Mouse (Mus musculus) c-Kit-positive CD71-positive TER-119-positive erythroid progenitor cells, embryonic 14.5 days (primary cell): ENCODE results near the gene Fhl2.

ENCODE experiments used
- DNase-seq: peaks from one replicate; pipeline ENCODE4 v3.0.0-alpha.2; 2013; ENCODE audit warnings: low spot score

Fhl2 gene

GRCm38 (mm10) chr1:43192471-43192870 is 4.3 kb downstream of the Fhl2 start:
- DNase-seq: no peak

- no peak for DNase-seq
These were observed 5.7 kb downstream of the Fhl2 start for GRCm38 (mm10) chr1:43191078-43191477.

- peak; percentile 5 for DNase-seq
These were observed 7.9 kb downstream of the Fhl2 start for GRCm38 (mm10) chr1:43188893-43189292.

DNA sequence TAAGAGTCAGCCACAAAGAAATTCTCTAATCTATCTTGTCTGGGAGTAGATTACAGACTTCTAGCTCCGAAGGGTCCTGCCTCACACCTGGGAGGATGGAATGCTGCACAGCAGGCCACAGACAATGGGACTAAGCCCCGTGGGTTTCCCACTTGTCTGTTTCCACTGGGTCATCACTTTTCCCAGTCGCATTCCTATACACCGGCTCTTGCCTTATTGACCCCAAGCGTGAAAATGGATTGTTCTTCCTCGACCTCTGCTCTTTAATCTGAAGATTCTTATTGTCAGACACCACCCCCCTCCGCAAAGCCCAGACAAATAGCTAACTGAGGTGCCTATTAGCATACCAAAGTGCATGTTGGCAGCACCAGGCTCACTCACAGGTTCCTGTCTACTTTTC is 10.4 kb downstream of the Fhl2 start:
- DNase-seq: no peak

- DNase-seq: no peak
These were observed 15.9 kb downstream of the Fhl2 start for GRCm38 (mm10) chr1:43180912-43181311.

DNA sequence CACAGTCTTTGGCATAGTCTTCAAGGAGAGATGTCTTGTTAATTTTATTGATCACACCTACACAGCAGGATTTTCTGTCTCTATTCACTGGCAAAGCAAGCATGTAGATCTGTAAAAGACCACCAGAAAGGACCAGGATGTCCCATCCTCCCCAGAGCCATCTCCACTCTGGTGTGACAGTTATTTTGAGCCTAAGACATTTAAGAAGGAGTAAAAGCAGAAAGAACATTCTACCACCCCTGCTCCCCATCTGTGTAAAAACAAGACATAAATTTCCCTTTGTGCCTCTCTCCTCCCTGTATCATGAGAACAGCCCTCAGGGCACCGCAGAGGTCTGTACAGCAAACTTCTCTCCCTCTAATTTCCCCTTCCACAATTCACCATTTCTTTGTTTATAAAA is 18.0 kb downstream of the Fhl2 start:
- no peak for DNase-seq

DNA sequence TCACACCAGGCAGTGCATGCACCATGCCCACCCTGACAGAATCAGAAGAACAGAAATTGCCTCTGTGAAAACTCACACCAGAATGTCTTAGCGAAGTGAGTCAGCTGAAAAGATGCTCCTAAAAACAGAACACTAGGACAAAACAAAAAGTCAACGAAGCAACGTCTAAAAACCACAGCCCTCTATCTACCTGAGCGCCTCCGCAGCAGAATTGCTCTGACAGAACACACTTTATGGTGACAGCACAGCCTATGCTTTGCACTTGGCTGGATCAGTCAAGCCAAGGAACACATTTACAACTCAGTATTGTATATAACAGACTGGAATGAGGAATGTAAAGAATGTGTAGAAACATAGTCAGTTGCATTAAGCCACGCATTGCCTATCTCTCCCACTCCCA is 18.4 kb downstream of the Fhl2 start:
- no peak for DNase-seq

GRCm38 (mm10) chr1:43173283-43174226 is 23.2 kb downstream of the Fhl2 start:
- no peak for DNase-seq

DNA sequence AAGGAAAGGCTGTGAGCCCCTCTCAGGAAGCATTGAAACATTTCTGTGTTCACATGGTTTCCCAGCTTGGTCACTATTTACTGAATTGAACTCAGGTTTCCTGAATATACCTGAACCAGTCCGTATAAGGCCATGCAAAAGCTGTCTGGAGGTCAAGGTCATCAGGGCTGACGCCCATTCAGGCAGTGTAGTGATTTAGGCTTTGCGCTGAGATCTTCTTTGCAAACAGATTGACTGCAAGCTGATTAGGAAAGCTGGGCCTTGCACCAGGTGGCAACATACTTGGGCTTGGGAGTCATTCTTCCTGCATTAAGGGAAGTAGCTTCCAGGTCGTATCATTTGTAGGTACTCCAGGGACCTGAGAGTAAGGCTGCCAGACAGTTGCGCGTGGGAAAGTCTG is 25.0 kb downstream of the Fhl2 start:
- DNase-seq: no peak

- no peak for DNase-seq
These were observed 25.7 kb downstream of the Fhl2 start for GRCm38 (mm10) chr1:43171093-43171492.

DNA sequence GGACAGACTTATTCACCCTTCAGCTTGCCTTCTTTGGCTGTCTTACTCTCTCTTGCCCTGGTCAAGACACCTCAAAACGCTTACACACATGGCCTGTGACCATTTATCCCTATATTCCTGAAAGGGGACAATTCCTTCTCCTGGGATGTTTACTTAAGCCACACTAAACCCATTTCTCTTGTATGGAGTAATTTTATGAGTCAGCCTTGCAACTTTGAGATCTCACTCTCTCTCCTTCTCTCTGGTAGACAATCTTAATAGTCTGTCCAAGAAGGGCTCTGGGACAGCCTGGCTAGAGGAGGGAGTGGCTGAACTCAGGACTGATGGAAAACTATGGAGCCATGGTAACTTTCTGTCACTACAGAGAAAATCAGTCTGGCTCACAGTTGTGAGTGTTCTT is 27.1 kb downstream of the Fhl2 start:
- no peak for DNase-seq

- DNase-seq: no peak
These were observed 27.6 kb downstream of the Fhl2 start for GRCm38 (mm10) chr1:43169227-43169626.

DNA sequence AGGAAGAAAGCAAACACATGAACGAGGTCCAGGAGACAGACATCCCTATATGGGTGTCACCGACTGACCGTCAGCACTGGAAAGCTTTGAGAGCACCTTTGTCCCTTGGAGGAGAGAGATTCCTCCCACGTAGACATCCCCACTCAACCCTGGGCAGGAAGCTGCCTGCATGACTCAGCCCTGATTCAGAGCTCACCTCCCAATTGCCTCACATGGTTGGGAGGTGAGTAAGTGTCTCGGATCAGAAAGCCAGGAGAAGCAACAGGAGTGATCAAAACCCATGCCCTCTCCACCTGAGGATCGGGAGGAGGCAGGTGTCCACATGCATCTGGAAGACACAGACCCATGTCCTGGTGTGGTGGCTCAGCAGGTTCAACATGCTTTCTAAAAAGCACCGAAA is 28.2 kb downstream of the Fhl2 start:
- no peak for DNase-seq

- no peak for DNase-seq
These were observed 28.8 kb downstream of the Fhl2 start for GRCm38 (mm10) chr1:43168026-43168425.

- no peak for DNase-seq
These were observed 32.2 kb downstream of the Fhl2 start for GRCm38 (mm10) chr1:43164582-43164981.

DNA sequence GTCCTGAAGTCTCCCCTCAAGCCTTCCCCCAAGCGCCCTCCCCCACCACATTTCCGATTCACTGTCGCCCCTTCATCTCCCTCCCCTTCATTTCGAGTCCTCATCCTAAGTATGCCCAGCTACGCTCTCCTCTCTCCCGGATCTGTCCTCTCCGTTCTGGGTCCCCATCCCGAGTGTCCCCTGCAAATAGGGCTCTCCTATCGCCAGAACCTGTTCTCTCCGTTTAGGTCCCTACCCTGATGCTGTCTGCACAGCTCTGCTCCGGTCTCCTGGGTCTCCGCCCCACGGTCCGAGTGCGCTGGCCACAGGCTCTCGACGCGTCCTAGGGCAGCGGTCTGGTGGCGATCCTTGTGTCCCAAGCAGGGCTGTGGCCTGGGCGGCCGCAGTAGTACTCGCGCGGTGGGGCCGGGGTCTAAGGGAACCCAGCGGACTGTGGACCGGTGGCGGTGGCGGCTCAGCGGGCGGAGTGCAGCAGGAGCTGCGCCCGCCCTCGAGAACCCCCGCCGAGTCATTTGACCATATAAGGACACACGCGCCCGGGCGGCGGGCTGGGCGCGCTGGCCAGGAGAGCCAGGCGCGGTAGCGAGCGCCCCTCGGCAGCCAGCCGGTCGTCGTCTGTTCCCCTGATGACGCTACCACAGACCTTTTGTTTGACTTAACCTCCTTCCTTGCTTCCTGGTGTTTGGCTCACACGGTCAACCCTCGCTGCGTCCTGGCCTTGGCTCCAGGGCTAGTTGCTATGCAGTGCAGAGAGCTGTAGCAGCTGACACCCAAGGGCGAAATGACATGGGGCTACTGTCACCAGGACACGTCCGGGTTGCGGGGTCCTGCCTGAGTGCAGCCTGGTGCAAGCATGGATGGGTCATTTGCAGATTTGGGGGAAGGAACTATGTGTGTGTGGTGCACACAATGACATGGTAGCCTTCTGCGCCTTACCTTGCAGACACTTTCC is 33.0 kb downstream of the Fhl2 start:
- DNase-seq: no peak

DNA sequence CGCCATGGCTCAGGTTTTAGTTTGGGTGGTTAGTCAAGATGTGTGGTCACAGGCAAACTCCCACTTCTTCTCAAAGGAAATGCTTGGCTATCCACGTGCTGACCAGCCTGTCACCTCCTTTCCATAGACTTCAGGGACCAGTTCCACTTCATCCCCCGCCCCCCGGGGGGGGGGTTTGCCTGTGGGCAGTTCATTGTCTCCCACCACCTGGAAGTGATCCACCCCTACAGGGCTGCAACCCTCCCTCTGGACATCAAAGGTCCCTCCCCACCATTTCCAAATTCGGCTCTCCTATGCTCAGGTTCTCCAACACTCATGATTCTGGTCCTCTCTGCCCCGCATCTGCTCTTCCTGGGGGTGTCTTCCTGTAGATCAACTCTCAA is 33.7 kb downstream of the Fhl2 start:
- no peak for DNase-seq

GRCm38 (mm10) chr1:43162394-43162793 is 34.4 kb downstream of the Fhl2 start:
- DNase-seq: no peak

- DNase-seq: no peak
These were observed 37.4 kb downstream of the Fhl2 start for GRCm38 (mm10) chr1:43159429-43159828.

DNA sequence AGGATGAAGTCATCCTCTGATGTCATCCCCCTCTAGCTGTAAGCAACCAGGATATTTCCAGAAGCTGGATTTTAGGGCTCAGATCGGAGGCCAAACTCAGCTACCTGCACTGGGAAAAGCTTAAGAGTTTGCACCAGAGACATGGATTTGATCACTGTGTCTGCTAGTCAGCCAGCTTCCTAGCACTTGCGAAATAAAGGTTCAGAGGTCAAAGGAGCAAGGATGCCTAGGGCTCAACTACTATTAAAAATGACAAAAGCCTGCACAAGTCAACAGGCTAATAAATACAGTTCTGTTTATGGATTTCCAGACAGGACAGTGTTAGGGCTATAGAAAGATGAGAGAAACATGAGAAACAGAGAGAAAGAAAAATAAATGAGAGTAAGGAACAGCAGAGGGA is 38.9 kb downstream of the Fhl2 start:
- no peak for DNase-seq

- no peak for DNase-seq
These were observed 42.3 kb downstream of the Fhl2 start for GRCm38 (mm10) chr1:43154491-43154890.

GRCm38 (mm10) chr1:43153538-43153937 is 43.2 kb downstream of the Fhl2 start:
- no peak for DNase-seq

GRCm38 (mm10) chr1:43152626-43153025 is 44.2 kb downstream of the Fhl2 start:
- DNase-seq: no peak
